Mouse (Mus musculus) midbrain, embryonic 11.5 days (tissue): Measurements from ENCODE around the gene Rab20. TPM values are rescaled to one million over a fixed set of nuclear protein-coding genes. Genes with fewer than 3 reads are reported as not detected.

Experiments
- ATAC-seq: fragments of 200-750 bp; cut with Nextera tagmentation; 2 replicates; pipeline ENCODE4 v1.8.0; 2017; ENCODE audit warnings: moderate TSS enrichment, moderate library complexity; ENCODE audit not compliant: low FRiP score
- DNase-seq: peaks from one replicate; pipeline ENCODE4 v3.0.0; 2015; ENCODE audit warnings: low spot score; ENCODE audit errors: missing footprints
- H3K27ac ChIP-seq: fragments of 300-500 bp; sonication (generic); 2 replicates; pipeline ENCODE4 v1.5.1; 2014; ENCODE audit warnings: low read depth, low read length
- H3K27me3 ChIP-seq: fragments of 300-500 bp; sonication (generic); 2 replicates; pipeline ENCODE4 v1.6.1; 2014; ENCODE audit warnings: mild to moderate bottlenecking, low read length, moderate library complexity, mixed read lengths; ENCODE audit not compliant: control insufficient read depth, insufficient read depth
- H3K36me3 ChIP-seq: fragments of 300-500 bp; sonication (generic); 2 replicates; pipeline ENCODE4 v1.6.1; 2014; ENCODE audit warnings: mild to moderate bottlenecking, low read length, moderate library complexity, mixed read lengths; ENCODE audit not compliant: control insufficient read depth, insufficient read depth
- H3K4me1 ChIP-seq: fragments of 300-500 bp; sonication (generic); 2 replicates; pipeline ENCODE4 v1.6.1; 2014; ENCODE audit warnings: low read length; ENCODE audit not compliant: control insufficient read depth, insufficient read depth
- H3K4me2 ChIP-seq: fragments of 300-500 bp; sonication (generic); 2 replicates; pipeline ENCODE4 v1.6.1; 2014; ENCODE audit warnings: mild to moderate bottlenecking, moderate library complexity
- H3K4me3 ChIP-seq: fragments of 300-500 bp; sonication (generic); 2 replicates; pipeline ENCODE4 v1.5.1; 2014; ENCODE audit warnings: low read depth, low read length
- H3K9ac ChIP-seq: fragments of 300-500 bp; sonication (generic); 2 replicates; pipeline ENCODE4 v1.6.1; 2014; ENCODE audit warnings: low read length
- H3K9me3 ChIP-seq: fragments of 300-500 bp; sonication (generic); 2 replicates; pipeline ENCODE4 v1.6.1; 2016; ENCODE audit warnings: low read length; ENCODE audit not compliant: control insufficient read depth
- WGBS: fragments of 180-500 bp; shearing (Covaris S2); extraction: QIAGEN DNeasy Blood & Tissue Kit; methylation state at CpG from one replicate; pipeline ENCODE4 v1.1.7; 2014; 5-methylcytosine and 5-hydroxymethylcytosine counted together
- polyA plus RNA-seq: library from polyadenylated mRNA; unstranded; fragments of >200 nt; fragmentation: Nextera tagmentation; extraction: Ambion mirVana; gene quantifications from 2 replicates; pipeline ENCODE4 v1.2.1, GENCODE M21; 2014

Rab20 gene
- 0.63 and 0.65 TPM in 2 replicates for polyA plus RNA-seq

DNA sequence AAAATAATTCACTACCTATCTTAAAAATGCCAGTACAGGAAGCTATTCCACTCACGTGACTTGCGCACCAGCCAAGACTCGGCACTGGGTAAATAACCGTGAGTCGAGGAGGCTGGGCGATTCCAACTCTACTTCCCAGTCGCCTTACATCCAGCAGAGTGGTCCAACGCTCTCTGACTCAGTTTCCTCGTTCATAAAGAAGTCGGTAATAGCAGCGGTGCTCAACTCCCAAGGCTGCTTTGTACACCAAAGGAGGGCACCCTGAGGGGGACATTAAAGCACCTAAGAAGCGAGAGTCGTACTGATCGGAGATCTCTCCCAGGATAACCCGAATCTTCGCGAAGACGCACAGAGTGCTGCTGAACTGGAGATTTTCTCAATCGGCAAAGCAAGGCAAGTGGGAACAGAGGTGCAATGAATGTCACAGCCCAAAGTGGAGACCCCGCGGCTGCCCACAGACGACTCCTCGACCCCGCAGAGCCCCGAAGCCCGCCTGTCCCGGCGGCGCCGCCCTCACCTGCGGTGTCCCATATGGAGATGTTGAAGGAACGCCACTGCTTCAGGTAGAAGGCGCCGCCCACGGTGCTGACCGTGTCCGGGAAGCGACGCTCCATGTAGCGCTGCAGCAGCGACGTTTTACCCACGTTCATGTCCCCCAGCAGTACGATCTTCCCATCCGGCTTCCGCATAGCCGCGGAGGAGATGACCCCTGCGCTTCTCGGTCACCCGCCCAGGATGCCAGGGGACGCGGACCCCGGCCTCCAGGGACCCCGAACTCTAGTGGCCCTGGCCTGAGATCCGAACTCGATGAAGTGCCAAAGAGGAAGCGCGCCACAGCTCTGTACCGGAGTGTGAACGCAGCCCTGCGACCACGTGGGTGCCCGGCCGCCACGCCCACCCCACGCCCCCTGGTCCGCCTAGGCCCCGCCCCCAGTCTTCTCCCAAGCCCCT, at the start of gene Rab20:
Gene Rab20, minus strand, starts transcription at position 900 of the 951 bp plus-strand sequence.
- Histone ChIP-seq H3K9me3 (no peaks in the 10 kb centered on the region), H3K4me2 (peak within 1 kb of the TSS; percentile 95), H3K36me3 (no peaks in the 10 kb centered on the region), H3K27me3 (peaks cover 58% of the 10 kb centered on the region), H3K9ac (peak within 1 kb of the TSS; percentile 49), H3K4me3 (peak within 1 kb of the TSS; percentile 46), H3K4me1 (peaks cover 13% of the 10 kb centered on the region), H3K27ac (no peak within 1 kb of the TSS)
- peak; percentile 96 for DNase-seq
- WGBS = under 1% methylated on average over 66 of the region's 69 CpGs
- peak; percentile 83 for ATAC-seq

DNA sequence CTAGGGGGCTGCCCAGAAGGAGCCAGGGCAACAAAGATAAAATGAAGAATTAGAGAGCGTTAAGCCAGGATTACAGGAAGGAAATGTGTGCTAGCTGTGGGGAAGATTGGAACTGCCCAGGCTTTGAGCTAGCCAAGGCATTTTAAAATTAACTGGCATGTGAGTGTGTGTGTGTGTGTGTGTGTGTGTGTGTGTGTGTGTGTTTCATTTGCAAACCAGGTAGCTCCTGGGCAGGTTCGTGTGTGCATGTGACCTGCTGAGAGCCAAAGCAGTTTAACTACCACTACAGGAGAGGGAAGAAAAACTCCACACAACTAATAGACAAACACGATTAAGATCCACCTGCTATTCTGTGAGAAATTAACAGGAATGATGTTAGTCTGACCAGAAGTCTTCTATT, 44.8 kb upstream of the Rab20 start:
- WGBS = 81% methylated on average over 3 of the region's 3 CpGs
- ATAC-seq (no peak), DNase-seq (no peak)
- H3K9ac ChIP-seq = no peak overlapping the region
- H3K27ac ChIP-seq = no peak overlapping the region
- H3K36me3 ChIP-seq = no peaks in the 10 kb centered on the region
- no peaks in the 10 kb centered on the region for H3K9me3 ChIP-seq
- no peak overlapping the region for H3K4me2 ChIP-seq
- no peaks in the 10 kb centered on the region for H3K27me3 ChIP-seq
- H3K4me1 ChIP-seq = no peaks in the 10 kb centered on the region
- H3K4me3 ChIP-seq = no peak overlapping the region

DNA sequence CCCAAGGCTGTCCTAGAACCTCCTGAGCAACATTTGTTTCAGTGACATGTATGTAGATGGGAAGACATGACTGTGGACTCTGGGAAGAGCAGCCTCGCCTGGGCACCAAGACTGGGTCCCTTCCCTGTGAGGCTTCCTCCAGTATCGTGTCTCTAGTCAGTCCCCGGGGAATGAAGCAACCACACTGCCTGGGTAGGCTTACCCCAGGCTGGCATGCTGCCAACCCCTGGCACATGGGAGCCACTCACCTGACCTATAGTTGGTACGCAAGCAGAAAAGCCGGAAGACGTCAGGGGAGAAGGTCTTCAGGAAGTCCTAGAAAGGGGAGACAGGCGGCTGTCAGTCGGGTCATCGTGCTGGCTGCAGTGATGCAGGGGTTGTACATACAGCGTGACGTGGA, 40.2 kb upstream of the Rab20 start:
- 0 out of 2 replicates have a peak, but pooled peaks cover 2% of the 10 kb centered on the region for H3K36me3 ChIP-seq
- no peak for ATAC-seq

DNA sequence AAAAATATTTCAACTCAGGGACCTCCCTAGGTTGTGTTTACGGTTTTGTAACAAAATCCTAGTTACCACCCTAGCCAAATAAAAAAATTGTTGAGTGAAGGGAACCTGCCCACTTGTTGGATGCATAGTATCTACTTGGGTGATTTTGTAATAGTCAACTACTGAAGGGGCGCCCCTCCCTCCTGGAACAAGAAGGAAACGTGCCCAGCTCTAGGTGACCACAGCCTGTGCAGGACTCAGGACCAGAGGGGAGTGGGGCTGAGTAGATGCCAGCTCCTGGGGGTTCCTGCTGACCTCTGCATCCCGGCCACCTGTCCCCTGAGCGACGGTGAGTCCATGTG, 39.5 kb upstream of the Rab20 start:
- Histone ChIP-seq H3K4me3 (no peak overlapping the region), H3K27ac (no peak overlapping the region), H3K27me3 (no peaks in the 10 kb centered on the region), H3K4me2 (no peak overlapping the region), H3K9me3 (no peaks in the 10 kb centered on the region), H3K4me1 (no peaks in the 10 kb centered on the region), H3K36me3 (peaks cover 3% of the 10 kb centered on the region; the same call in 1 of the 2 replicates), H3K9ac (no peak overlapping the region)
- WGBS = 94% methylated on average over 6 of the region's 6 CpGs
- DNase-seq (no peak), ATAC-seq (no peak)

More for the DNA sequence above, 40.2 kb upstream of the Rab20 start:
- H3K9me3 ChIP-seq = no peaks in the 10 kb centered on the region
- no peak for DNase-seq
- no peak overlapping the region for H3K4me3 ChIP-seq
- H3K27me3 ChIP-seq = no peaks in the 10 kb centered on the region
- 95% methylated on average over 11 of the region's 11 CpGs for WGBS
- no peaks in the 10 kb centered on the region for H3K4me1 ChIP-seq
- H3K9ac ChIP-seq = no peak overlapping the region
- no peak overlapping the region for H3K4me2 ChIP-seq
- H3K27ac ChIP-seq = no peak overlapping the region

DNA sequence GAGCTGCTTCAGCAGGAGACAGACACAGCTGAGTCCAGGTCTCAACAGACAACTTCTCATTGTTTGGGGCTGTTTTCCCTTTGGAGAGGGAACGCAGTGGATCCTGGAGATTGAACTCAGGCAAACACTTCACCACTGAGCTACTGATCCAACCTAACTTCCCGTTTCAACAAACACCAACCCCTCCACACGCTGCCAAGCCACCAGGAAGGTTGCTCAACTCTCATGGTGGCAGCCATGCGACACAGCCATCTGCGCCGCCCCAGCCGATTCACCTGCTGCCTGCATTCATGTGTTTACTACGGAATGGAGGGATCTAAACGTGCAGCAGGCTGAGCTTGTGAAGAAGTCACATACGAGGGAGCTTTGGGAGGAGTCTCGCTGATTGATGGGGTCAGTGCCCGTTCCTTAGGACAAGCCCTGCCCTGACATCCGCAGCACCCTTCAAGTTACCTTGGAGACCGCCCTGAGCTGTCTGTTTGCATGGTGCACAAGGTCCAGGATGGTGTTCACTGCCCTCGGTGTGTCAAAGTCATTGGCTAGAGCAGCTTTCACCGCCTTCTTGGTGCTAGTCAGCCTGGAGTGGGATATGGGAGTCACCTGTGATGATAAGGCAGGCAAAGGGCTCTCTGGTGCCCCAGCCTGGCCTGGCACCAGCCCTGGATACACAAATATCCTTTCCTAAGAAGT, 39.0 kb upstream of the Rab20 start:
- H3K9me3 ChIP-seq = no peaks in the 10 kb centered on the region
- 87% methylated on average over 16 of the region's 16 CpGs for WGBS
- H3K27ac ChIP-seq = no peak overlapping the region
- no peaks in the 10 kb centered on the region for H3K27me3 ChIP-seq
- ATAC-seq (no peak), DNase-seq (no peak)
- H3K9ac ChIP-seq = no peak overlapping the region
- no peaks in the 10 kb centered on the region for H3K4me1 ChIP-seq
- H3K4me2 ChIP-seq = no peak overlapping the region
- H3K4me3 ChIP-seq = no peak overlapping the region
- H3K36me3 ChIP-seq = peaks cover 8% of the 10 kb centered on the region; the same call in 1 of the 2 replicates

DNA sequence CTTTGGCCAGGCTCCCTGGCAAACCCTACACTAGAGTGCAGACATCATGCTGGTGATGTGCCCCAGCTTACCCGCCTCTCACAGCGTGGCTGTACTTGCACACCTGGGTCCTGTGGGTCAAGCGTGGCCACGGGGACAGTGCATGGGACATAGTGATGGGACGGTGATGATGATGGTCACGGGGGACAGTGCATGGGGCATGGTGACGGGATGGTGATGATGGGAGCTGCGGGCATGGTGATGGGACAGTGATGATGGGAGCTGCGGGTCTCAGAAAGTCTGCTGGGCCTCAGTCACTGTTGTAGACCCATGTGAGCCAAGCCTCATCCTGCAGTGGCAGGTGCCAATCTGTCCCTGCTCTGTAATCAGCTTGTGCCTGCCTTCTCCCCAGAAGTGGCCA, 37.8 kb upstream of the Rab20 start:
- no peak overlapping the region for H3K9ac ChIP-seq
- H3K36me3 ChIP-seq = peaks cover 19% of the 10 kb centered on the region; the same call in 1 of the 2 replicates
- no peaks in the 10 kb centered on the region for H3K27me3 ChIP-seq
- H3K9me3 ChIP-seq = no peaks in the 10 kb centered on the region
- no peak overlapping the region for H3K4me2 ChIP-seq
- no peak for ATAC-seq
- H3K4me3 ChIP-seq = no peak overlapping the region
- DNase-seq = no peak
- H3K27ac ChIP-seq = no peak overlapping the region
- 97% methylated on average over 9 of the region's 9 CpGs for WGBS
- no peaks in the 10 kb centered on the region for H3K4me1 ChIP-seq

DNA sequence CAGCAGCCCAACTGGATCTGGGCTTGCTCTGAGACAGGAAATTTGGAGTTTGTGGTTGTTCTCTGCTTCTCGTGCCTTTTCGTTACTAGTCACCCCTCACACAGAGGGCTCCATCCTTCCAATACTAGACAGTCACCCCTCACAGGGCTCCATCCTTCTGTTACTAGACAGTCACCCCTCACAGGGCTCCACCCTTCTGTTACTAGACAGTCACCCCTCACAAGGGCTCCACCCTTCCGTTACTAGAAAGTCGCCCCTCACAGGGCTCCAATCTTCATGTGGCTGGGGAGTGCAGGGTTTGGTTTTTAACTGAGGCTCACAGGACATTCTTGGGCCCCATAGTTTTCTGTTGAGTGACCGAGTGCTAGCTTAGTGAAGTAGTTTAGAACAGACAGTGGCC, 34.7 kb upstream of the Rab20 start:
- H3K27ac ChIP-seq = no peak overlapping the region
- no peak overlapping the region for H3K4me3 ChIP-seq
- H3K9me3 ChIP-seq = no peaks in the 10 kb centered on the region
- H3K4me2 ChIP-seq = no peak overlapping the region
- ATAC-seq (no peak), DNase-seq (peak; percentile 23)
- peaks cover 39% of the 10 kb centered on the region; the same call in 1 of the 2 replicates for H3K36me3 ChIP-seq
- H3K9ac ChIP-seq = no peak overlapping the region
- no peaks in the 10 kb centered on the region for H3K27me3 ChIP-seq
- H3K4me1 ChIP-seq = no peaks in the 10 kb centered on the region
- 92% methylated on average over 5 of the region's 5 CpGs for WGBS

DNA sequence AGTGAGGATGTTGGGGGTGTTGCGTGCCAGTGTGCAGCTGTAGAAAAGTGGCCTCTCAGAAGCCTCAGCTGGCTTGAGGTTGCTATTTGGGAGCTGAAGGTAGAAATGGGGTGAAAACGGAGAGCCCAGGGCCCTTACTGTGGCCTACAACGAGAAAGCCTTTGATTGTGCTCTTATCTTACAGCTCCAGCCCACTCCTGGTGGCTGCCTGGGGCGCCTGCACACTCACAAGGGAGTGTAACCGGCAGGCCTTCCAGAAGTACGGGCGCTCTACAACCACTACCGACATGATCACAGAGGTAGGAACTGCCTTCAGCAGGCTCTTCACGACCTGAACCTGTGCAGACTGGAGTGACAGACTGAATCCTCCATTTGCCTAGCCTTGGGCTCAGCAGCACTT, 34.2 kb upstream of the Rab20 start:
- no peak overlapping the region for H3K4me3 ChIP-seq
- no peak overlapping the region for H3K9ac ChIP-seq
- H3K4me1 ChIP-seq = no peaks in the 10 kb centered on the region
- no peak overlapping the region for H3K4me2 ChIP-seq
- ATAC-seq (no peak), DNase-seq (no peak)
- no peaks in the 10 kb centered on the region for H3K9me3 ChIP-seq
- H3K27me3 ChIP-seq = no peaks in the 10 kb centered on the region
- 90% methylated on average over 9 of the region's 9 CpGs for WGBS
- H3K27ac ChIP-seq = no peak overlapping the region
- peaks cover 39% of the 10 kb centered on the region; the same call in 1 of the 2 replicates for H3K36me3 ChIP-seq

DNA sequence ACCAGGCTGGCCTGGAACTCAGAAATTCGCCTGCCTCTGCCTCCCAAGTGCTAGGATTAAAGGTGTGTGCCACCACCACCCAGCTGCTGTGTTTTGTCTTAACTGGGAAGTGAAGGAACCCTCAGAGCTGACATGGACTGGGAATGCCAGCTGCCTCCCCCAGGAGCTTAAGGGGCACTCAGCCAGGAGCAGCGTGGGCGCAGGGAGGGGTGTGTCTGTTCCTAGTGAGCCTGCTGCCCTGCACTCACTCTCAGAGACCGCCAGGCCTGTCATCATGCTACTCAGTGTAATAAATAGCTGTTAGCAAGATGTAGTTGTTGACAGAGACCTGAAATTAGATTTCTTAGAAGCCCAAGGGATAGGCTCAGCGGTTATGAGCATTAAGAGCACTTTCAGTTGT, 32.5 kb upstream of the Rab20 start:
- no peak overlapping the region for H3K4me3 ChIP-seq
- peaks cover 44% of the 10 kb centered on the region; the same call in 1 of the 2 replicates for H3K36me3 ChIP-seq
- WGBS = 89% methylated on average over 5 of the region's 5 CpGs
- no peak overlapping the region for H3K4me2 ChIP-seq
- no peaks in the 10 kb centered on the region for H3K9me3 ChIP-seq
- DNase-seq (peak; percentile 8), ATAC-seq (no peak)
- H3K27ac ChIP-seq = no peak overlapping the region
- H3K27me3 ChIP-seq = no peaks in the 10 kb centered on the region
- no peaks in the 10 kb centered on the region for H3K4me1 ChIP-seq
- no peak overlapping the region for H3K9ac ChIP-seq
